ENCODE assay signal across 23 mouse cellular contexts in the genomic region with DNA sequence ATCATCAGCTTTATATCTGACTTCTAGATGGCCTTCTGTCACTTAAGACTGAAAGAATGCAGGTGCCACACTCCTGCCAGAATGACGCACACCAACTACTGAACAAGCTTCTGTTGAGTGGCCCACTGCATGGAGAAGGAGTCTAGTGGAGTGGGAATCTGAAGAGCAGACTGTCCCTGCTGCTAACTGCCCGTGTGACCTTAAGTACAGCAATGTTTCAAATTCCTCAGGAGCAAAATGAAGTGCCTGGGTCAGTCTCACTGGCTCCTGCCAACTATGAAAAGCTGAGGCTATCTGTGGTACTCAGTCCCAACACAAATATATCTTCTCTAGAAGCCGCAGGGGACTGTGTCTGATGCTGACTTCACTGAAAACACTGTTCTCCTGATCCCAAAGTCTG. TPM values are rescaled to one million over a fixed set of nuclear protein-coding genes. Genes with fewer than 3 reads are reported as not detected.
DNase-seq lines count a peak whose midpoint lies in the region; ATAC-seq and TF ChIP-seq lines count a peak whose summit lies in the region.
"Had no signal": no experiment of that assay in that cellular context is flagged by ENCODE, and none has a peak within 500 bp of the region (broad histone marks: within the 10 kb centered on the region; RNA-seq: fewer than 3 reads in every experiment).

No protein-coding gene starts in this region.

- peak overlapping the region; percentile 87 for H3K27ac ChIP-seq in heart, embryonic 13.5 days (replicated peaks)
- peak overlapping the region; percentile 85 for H3K27ac ChIP-seq in lung, postnatal 0 days (ENCODE audit: low read length)
- no peak overlapping the region for H3K27ac ChIP-seq in limb, embryonic 10.5 days
- H3K27ac ChIP-seq: embryonic facial prominence, embryonic 15.5 days; forebrain, embryonic 15.5 days; hindbrain, embryonic 12.5 days; layer of hippocampus, adult 2 months; neural tube, embryonic 12.5 days had no signal

- H3K4me3 ChIP-seq in heart, embryonic 13.5 days = no peak overlapping the region
- H3K4me3 ChIP-seq in lung, postnatal 0 days (ENCODE audit: low read depth, low read length) = no peak overlapping the region
- H3K4me3 ChIP-seq in limb, embryonic 10.5 days = no peak overlapping the region
- H3K4me3 ChIP-seq: embryonic facial prominence, embryonic 15.5 days; forebrain, embryonic 15.5 days; hindbrain, embryonic 12.5 days; layer of hippocampus, adult 2 months; megakaryocyte, embryonic 14.5 days; neural tube, embryonic 12.5 days had no signal

- H3K9ac ChIP-seq in heart, embryonic 13.5 days = no peak overlapping the region
- no peak overlapping the region for H3K9ac ChIP-seq in lung, postnatal 0 days (replicated peaks; ENCODE audit: low read depth)
- H3K9ac ChIP-seq: embryonic facial prominence, embryonic 15.5 days; forebrain, embryonic 15.5 days; hindbrain, embryonic 12.5 days; neural tube, embryonic 12.5 days had no signal

- TF ChIP-seq EP300 in lung, postnatal 0 days (IDR thresholded peaks at IDR 0.05) = peak; percentile 100

- H3K9me3 ChIP-seq in heart, embryonic 13.5 days = no peaks in the 10 kb centered on the region
- no peaks in the 10 kb centered on the region for H3K9me3 ChIP-seq in lung, postnatal 0 days (ENCODE audit: low read length)
- no peaks in the 10 kb centered on the region for H3K9me3 ChIP-seq in limb, embryonic 10.5 days (replicated peaks)
- H3K9me3 ChIP-seq: embryonic facial prominence, embryonic 15.5 days; forebrain, embryonic 15.5 days; hindbrain, embryonic 12.5 days; megakaryocyte, embryonic 14.5 days; neural tube, embryonic 12.5 days had no signal

- H3K4me1 ChIP-seq in heart, embryonic 13.5 days = peaks cover 56% of the 10 kb centered on the region
- H3K4me1 ChIP-seq in lung, postnatal 0 days (ENCODE audit: insufficient read depth, low read depth, low read length) = peaks cover 5% of the 10 kb centered on the region; the same call in 1 of the 2 replicates
- peaks cover 3% of the 10 kb centered on the region for H3K4me1 ChIP-seq in limb, embryonic 10.5 days
- H3K4me1 ChIP-seq: forebrain, embryonic 15.5 days; hindbrain, embryonic 12.5 days; megakaryocyte, embryonic 14.5 days; neural tube, embryonic 12.5 days had no signal

- no peak for DNase-seq in heart, postnatal 4 days
- peak; percentile 78 to 84 for DNase-seq in lung, adult 18-20 months
- peak; percentile 95 for DNase-seq in lung, postnatal 0 days (ENCODE audit: low spot score)
- DNase-seq in cerebellum, postnatal 25 days = no peak
- no peak for DNase-seq in embryo, embryonic 11 days
- DNase-seq in limb, embryonic 10.5 days (ENCODE audit: low spot score) = no peak
- DNase-seq: adrenal gland, adult 8-10 months; cerebellum, adult 18-20 months; cerebellum, postnatal 36 days; kidney, postnatal 25 days; midbrain, embryonic 14.5 days; right cerebral cortex, postnatal 25 days; spleen, adult 18-20 months; thymus, postnatal 25 days had no signal

- ATAC-seq in heart, embryonic 13.5 days (ENCODE audit: extremely low read depth, insufficient number of reproducible peaks, low FRiP score, low TSS enrichment) = no peak
- ATAC-seq in lung, postnatal 0 days = peak; percentile 93
- ATAC-seq: activated CD4-positive, CD25-positive, alpha-beta regulatory T cell, adult 4 months; forebrain, embryonic 15.5 days; intestine, postnatal 0 days had no signal

- H3K4me2 ChIP-seq in heart, embryonic 13.5 days = no peak overlapping the region
- H3K4me2 ChIP-seq in lung, postnatal 0 days (replicated peaks; ENCODE audit: low read depth, low read length) = no peak overlapping the region
- H3K4me2 ChIP-seq: embryonic facial prominence, embryonic 15.5 days; forebrain, embryonic 15.5 days; hindbrain, embryonic 12.5 days; neural tube, embryonic 12.5 days had no signal

- no peaks in the 10 kb centered on the region for H3K36me3 ChIP-seq in heart, embryonic 13.5 days
- H3K36me3 ChIP-seq in lung, postnatal 0 days (ENCODE audit: insufficient read depth, low read length) = no peaks in the 10 kb centered on the region
- H3K36me3 ChIP-seq in limb, embryonic 10.5 days = no peaks in the 10 kb centered on the region
- H3K36me3 ChIP-seq: embryonic facial prominence, embryonic 15.5 days; forebrain, embryonic 15.5 days; hindbrain, embryonic 12.5 days; neural tube, embryonic 12.5 days had no signal

- TF ChIP-seq CTCF in lung, postnatal 0 days (IDR thresholded peaks at IDR 0.05) = no peak

- WGBS in heart, embryonic 13.5 days = 41% methylated on average over 3 of the region's 3 CpGs
- 45% methylated on average over 3 of the region's 3 CpGs for WGBS in lung, postnatal 0 days
- WGBS in limb, embryonic 10.5 days = 77% methylated on average over 3 of the region's 3 CpGs

- no peaks in the 10 kb centered on the region for H3K27me3 ChIP-seq in heart, embryonic 13.5 days (replicated peaks)
- no peaks in the 10 kb centered on the region for H3K27me3 ChIP-seq in lung, postnatal 0 days (replicated peaks; ENCODE audit: insufficient read depth, low read length)
- H3K27me3 ChIP-seq in limb, embryonic 10.5 days (ENCODE audit: low read depth, poor library complexity, severe bottlenecking) = no peaks in the 10 kb centered on the region
- H3K27me3 ChIP-seq: embryonic facial prominence, embryonic 15.5 days; forebrain, embryonic 15.5 days; hindbrain, embryonic 12.5 days; neural tube, embryonic 12.5 days had no signal

RNA-seq across cellular contexts. Expression of a gene that starts 18.5 kb away (rescaled TPM):
- 4.1 and 5.4 TPM in 2 replicates for polyA plus RNA-seq in heart, embryonic 13.5 days (2015; fragmentation: Nextera tagmentation; extraction: Ambion mirVana)
- total RNA-seq in heart, postnatal 4 days (2021) = 10 to 100 TPM; 85.3 to 88.9 TPM
- 22.6 and 26.2 TPM in 2 replicates for polyA plus RNA-seq in lung, postnatal 0 days (2015; fragmentation: Nextera tagmentation; extraction: Ambion mirVana)
- 0.20 and 0.28 TPM in 2 replicates for polyA plus RNA-seq in limb, embryonic 10.5 days (2016; fragmentation: Nextera tagmentation; extraction: Ambion mirVana)
- polyA plus RNA-seq: activated CD4-positive, CD25-positive, alpha-beta regulatory T cell, adult 4 months had no signal

Comparison
In these comparisons a context has a peak if more than half of its experiments do, and no peak if none do; other contexts are left out.
1. DNase-seq: peak in lung, adult 18-20 months (2 of 2) and lung, postnatal 0 days (single experiment); none in heart, postnatal 4 days (single experiment), cerebellum, postnatal 25 days (0 of 2), embryo, embryonic 11 days (single experiment) and limb, embryonic 10.5 days (single experiment).